Mouse (Mus musculus): ENCODE measurements around the gene Ormdl3. TPM values are rescaled to one million over a fixed set of nuclear protein-coding genes. Genes with fewer than 3 reads are reported as not detected.

Gene Ormdl3
- polyA plus RNA-seq, 1 experiment from 2014 or later: 99.8 TPM

- Histone ChIP-seq H3K9me3 (replicated peaks) (no peaks in the 10 kb centered on the region), H3K4me3 (replicated peaks) (peak overlapping the region; percentile 93), H3K27ac (replicated peaks) (peak overlapping the region; percentile 88), H3K9ac (replicated peaks) (peak overlapping the region; percentile 92), H3K4me2 (peak overlapping the region; percentile 94), H3K36me3 (peaks cover 7% of the 10 kb centered on the region), H3K27me3 (replicated peaks) (no peaks in the 10 kb centered on the region; the same call in 1 of the 2 replicates), H3K4me1 (peaks cover 42% of the 10 kb centered on the region)
- ATAC-seq (ENCODE audit: low FRiP score): peak; percentile 54; the same call in 1 of the 2 replicates
- WGBS: 6% methylated on average over 20 of the region's 20 CpGs
Observed at GRCm38 (mm10) chr11:98587684-98588546, 747 bp upstream of the Ormdl3 start.

- ATAC-seq (ENCODE audit: low FRiP score): peak; percentile 58
- peak overlapping the region; percentile 94 for H3K4me2 ChIP-seq
- peak overlapping the region; percentile 92 for H3K9ac ChIP-seq (replicated peaks)
- peak overlapping the region; percentile 88 for H3K27ac ChIP-seq (replicated peaks)
- peaks cover 42% of the 10 kb centered on the region for H3K4me1 ChIP-seq
- peak overlapping the region; percentile 93 for H3K4me3 ChIP-seq (replicated peaks)
- H3K27me3 ChIP-seq (replicated peaks): no peaks in the 10 kb centered on the region; the same call in 1 of the 2 replicates
- no peaks in the 10 kb centered on the region for H3K9me3 ChIP-seq (replicated peaks)
- peaks cover 21% of the 10 kb centered on the region for H3K36me3 ChIP-seq
- WGBS: 3% methylated on average over 21 of the region's 22 CpGs
Observed at GRCm38 (mm10) chr11:98586087-98586891, 879 bp downstream of the Ormdl3 start.

- H3K4me3 ChIP-seq (replicated peaks): no peak overlapping the region
- 95% methylated on average over 6 of the region's 6 CpGs for WGBS
- no peak overlapping the region for H3K4me2 ChIP-seq
- H3K4me1 ChIP-seq: peaks cover 42% of the 10 kb centered on the region
- no peak overlapping the region for H3K9ac ChIP-seq (replicated peaks)
- H3K9me3 ChIP-seq (replicated peaks): no peaks in the 10 kb centered on the region
- no peak for ATAC-seq (ENCODE audit: low FRiP score)
- H3K27me3 ChIP-seq (replicated peaks): no peaks in the 10 kb centered on the region
- H3K27ac ChIP-seq (replicated peaks): no peak overlapping the region
- peaks cover 28% of the 10 kb centered on the region for H3K36me3 ChIP-seq
Observed at GRCm38 (mm10) chr11:98584629-98585177, 2.5 kb downstream of the Ormdl3 start.

- Histone ChIP-seq H3K27me3 (replicated peaks) (no peaks in the 10 kb centered on the region), H3K4me2 (no peak overlapping the region), H3K4me3 (replicated peaks) (no peak overlapping the region), H3K4me1 (peaks cover 42% of the 10 kb centered on the region), H3K27ac (replicated peaks) (no peak overlapping the region), H3K9me3 (replicated peaks) (no peaks in the 10 kb centered on the region), H3K36me3 (peaks cover 28% of the 10 kb centered on the region), H3K9ac (replicated peaks) (no peak overlapping the region)
- no peak for ATAC-seq (ENCODE audit: low FRiP score)
- WGBS: 80% methylated on average over 1 of the region's 1 CpGs
Observed at GRCm38 (mm10) chr11:98584146-98584545, 3.0 kb downstream of the Ormdl3 start.

GRCm38 (mm10) chr11:98583571-98583970, 3.6 kb downstream of the Ormdl3 start:
- Histone ChIP-seq H3K4me3 (replicated peaks) (no peak overlapping the region), H3K9me3 (replicated peaks) (no peaks in the 10 kb centered on the region), H3K27me3 (replicated peaks) (no peaks in the 10 kb centered on the region), H3K36me3 (peaks cover 28% of the 10 kb centered on the region), H3K9ac (replicated peaks) (no peak overlapping the region), H3K4me1 (peaks cover 39% of the 10 kb centered on the region), H3K27ac (replicated peaks) (no peak overlapping the region), H3K4me2 (no peak overlapping the region)
- ATAC-seq (ENCODE audit: low FRiP score): no peak
- WGBS: 36% methylated on average over 3 of the region's 3 CpGs

GRCm38 (mm10) chr11:98583265-98583552, 4.0 kb downstream of the Ormdl3 start:
- peaks cover 28% of the 10 kb centered on the region for H3K36me3 ChIP-seq
- H3K9me3 ChIP-seq (replicated peaks): no peaks in the 10 kb centered on the region
- H3K4me2 ChIP-seq: no peak overlapping the region
- no peak overlapping the region for H3K27ac ChIP-seq (replicated peaks)
- no peaks in the 10 kb centered on the region for H3K27me3 ChIP-seq (replicated peaks)
- H3K4me1 ChIP-seq: peaks cover 35% of the 10 kb centered on the region
- H3K4me3 ChIP-seq (replicated peaks): no peak overlapping the region
- H3K9ac ChIP-seq (replicated peaks): no peak overlapping the region
- ATAC-seq (ENCODE audit: low FRiP score): no peak
- WGBS: 91% methylated on average over 3 of the region's 3 CpGs

DNA sequence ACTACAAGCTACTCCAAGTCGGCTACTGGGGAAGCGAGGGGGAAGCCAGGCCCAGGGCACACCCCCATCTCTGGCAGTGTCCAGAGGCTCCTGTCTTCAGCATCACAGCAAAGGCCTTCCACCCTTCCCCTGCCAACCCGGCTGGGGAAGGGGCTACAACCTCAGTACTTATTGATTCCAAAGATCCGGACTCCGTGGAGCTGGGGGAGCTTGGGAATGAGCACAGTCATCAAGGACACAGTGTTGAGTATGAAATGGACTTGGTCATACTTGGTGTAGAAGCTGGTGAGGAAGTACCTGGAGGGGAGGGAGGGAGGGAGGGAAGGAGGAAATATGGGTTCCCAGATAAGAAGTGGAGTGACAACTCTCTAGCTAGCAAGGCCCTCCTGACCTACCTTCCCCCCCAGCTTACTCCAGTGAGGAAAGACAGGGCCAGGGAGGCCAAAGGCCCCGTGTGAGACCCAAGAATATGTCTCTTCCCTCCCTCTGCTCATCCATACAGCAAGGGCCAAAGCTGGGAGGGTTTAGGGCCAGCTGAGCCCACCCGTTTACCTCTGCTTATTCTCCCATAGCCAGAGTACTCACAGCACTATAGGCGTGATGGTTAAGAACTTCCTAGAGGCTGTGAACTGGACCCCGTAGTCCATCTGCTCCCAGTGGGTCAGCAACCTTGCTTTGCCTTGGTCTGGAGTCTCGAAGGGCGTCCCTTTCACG, 4.5 kb downstream of the Ormdl3 start:
- no peak for ATAC-seq (ENCODE audit: low FRiP score)
- Histone ChIP-seq H3K4me3 (replicated peaks) (no peak overlapping the region), H3K9me3 (replicated peaks) (no peaks in the 10 kb centered on the region), H3K9ac (replicated peaks) (no peak overlapping the region), H3K36me3 (peaks cover 28% of the 10 kb centered on the region), H3K27ac (replicated peaks) (no peak overlapping the region), H3K4me2 (no peak overlapping the region), H3K27me3 (replicated peaks) (no peaks in the 10 kb centered on the region), H3K4me1 (peaks cover 30% of the 10 kb centered on the region)
- WGBS: 92% methylated on average over 12 of the region's 12 CpGs

DNA sequence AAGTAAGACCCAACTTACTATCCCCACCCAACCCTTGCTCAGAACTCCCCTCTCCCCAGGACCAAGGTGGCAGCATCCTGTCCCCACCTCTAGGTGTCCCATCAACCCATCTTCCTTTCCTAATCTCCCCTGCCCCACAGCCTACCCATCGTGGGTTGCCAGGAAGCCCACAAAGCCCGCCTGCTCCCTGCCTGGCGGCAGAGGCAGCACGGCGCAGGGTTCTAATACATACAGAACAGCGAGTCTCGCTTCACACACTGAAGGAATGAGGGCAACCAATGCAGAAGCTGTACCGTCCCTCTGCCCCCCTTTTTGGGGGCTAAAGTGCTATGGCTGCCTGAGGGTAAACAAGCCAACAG, 5.2 kb downstream of the Ormdl3 start:
- Histone ChIP-seq H3K9ac (replicated peaks) (no peak overlapping the region), H3K4me3 (replicated peaks) (no peak overlapping the region), H3K4me1 (peaks cover 26% of the 10 kb centered on the region), H3K9me3 (replicated peaks) (no peaks in the 10 kb centered on the region), H3K4me2 (no peak overlapping the region), H3K27ac (replicated peaks) (no peak overlapping the region), H3K27me3 (replicated peaks) (no peaks in the 10 kb centered on the region), H3K36me3 (peaks cover 28% of the 10 kb centered on the region)
- 88% methylated on average over 8 of the region's 8 CpGs for WGBS
- no peak for ATAC-seq (ENCODE audit: low FRiP score)

GRCm38 (mm10) chr11:98581286-98582029, 5.7 kb downstream of the Ormdl3 start:
- ATAC-seq (ENCODE audit: low FRiP score): no peak
- Histone ChIP-seq H3K9ac (replicated peaks) (no peak overlapping the region), H3K4me1 (peaks cover 25% of the 10 kb centered on the region), H3K27me3 (replicated peaks) (no peaks in the 10 kb centered on the region), H3K4me2 (no peak overlapping the region), H3K9me3 (replicated peaks) (no peaks in the 10 kb centered on the region), H3K36me3 (peaks cover 28% of the 10 kb centered on the region), H3K4me3 (replicated peaks) (no peak overlapping the region), H3K27ac (replicated peaks) (no peak overlapping the region)
- WGBS: 74% methylated on average over 17 of the region's 17 CpGs

GRCm38 (mm10) chr11:98580301-98581121, 6.7 kb downstream of the Ormdl3 start:
- peaks cover 28% of the 10 kb centered on the region for H3K36me3 ChIP-seq
- no peak overlapping the region for H3K4me2 ChIP-seq
- peaks cover 15% of the 10 kb centered on the region for H3K4me1 ChIP-seq
- WGBS: 81% methylated on average over 16 of the region's 16 CpGs
- H3K9ac ChIP-seq (replicated peaks): no peak overlapping the region
- H3K4me3 ChIP-seq (replicated peaks): no peak overlapping the region
- no peaks in the 10 kb centered on the region for H3K9me3 ChIP-seq (replicated peaks)
- H3K27me3 ChIP-seq (replicated peaks): no peaks in the 10 kb centered on the region
- H3K27ac ChIP-seq (replicated peaks): no peak overlapping the region
- no peak for ATAC-seq (ENCODE audit: low FRiP score)
